Mouse (Mus musculus): ENCODE measurements around the gene Chid1. TPM values are rescaled to one million over a fixed set of nuclear protein-coding genes. Genes with fewer than 3 reads are reported as not detected.
"Not testable (repeated sequence)": the region's sequence is repeated elsewhere in the genome, so short reads cannot be mapped to it uniquely, and the experiment has no call there.

Chid1 gene
- total RNA-seq, 4 experiments from 2014 or later: 9.2 to 14.9 (median 13.0) TPM

DNA sequence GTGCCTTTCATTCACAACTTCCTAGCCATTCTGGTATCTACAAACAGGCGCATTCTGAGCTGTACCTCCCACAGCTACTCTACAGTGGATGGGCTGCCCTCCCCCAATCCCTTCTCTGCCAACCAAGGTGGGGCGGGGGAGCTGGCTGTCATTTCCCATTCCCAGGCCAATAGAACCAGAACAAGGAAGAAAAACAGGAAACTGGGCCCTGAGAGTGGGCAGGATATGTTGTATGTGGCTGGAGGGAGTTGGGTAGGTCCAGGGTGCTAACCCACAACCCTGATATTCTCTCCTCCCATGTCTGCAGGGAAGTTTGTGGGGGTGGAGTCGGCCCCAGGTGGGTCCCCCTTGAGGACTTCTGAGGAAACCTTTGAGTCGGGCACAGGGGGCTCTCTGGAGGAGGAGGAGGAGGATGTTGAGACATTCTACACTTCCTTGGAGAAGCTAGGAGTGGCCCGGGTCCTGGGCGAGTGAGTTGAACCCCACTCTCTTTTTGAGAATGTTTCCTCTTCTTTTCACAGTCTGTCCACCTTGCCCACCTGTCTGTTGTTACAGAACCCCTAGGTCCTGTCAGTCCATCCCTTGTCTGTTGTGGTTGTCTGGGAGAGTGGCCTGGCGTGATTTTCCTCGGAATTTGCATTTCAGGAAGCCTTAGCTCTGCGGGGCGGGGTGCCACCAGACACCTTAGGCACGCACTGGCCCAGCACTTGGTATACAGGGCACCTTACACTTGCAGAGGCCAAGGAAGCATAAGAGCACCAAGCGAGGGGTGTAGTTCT, 75.6 kb downstream of the Chid1 start:
- DNase-seq (ENCODE audit: low spot score in 2 of 2): peak in 1 of 2 experiments; percentile 46

DNA sequence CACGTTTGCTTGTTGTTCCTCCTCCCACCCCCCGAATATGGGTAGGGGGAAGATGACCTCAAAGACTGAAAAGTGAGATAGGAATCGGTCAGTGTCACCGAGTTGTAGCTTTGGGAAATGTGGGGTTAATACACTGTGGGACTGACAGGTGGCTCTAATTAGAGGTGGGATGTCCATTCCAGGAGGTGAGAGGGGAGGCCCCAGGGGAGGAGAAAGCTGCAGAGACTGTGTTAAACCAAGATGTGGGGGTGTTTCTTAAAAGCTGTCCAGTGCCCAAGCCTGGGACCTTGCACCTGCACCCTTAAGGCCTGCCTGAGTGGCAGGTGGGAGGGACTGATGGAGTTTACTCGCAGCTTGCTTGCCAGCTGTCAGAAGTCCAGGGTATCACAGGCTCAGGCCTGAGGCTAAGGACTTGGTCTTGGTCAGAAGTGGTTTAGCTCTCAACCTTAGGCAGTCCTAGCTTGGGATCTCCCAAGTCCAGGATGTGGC, 77.3 kb downstream of the Chid1 start:
- DNase-seq (ENCODE audit: low spot score in 2 of 2): no peak

DNA sequence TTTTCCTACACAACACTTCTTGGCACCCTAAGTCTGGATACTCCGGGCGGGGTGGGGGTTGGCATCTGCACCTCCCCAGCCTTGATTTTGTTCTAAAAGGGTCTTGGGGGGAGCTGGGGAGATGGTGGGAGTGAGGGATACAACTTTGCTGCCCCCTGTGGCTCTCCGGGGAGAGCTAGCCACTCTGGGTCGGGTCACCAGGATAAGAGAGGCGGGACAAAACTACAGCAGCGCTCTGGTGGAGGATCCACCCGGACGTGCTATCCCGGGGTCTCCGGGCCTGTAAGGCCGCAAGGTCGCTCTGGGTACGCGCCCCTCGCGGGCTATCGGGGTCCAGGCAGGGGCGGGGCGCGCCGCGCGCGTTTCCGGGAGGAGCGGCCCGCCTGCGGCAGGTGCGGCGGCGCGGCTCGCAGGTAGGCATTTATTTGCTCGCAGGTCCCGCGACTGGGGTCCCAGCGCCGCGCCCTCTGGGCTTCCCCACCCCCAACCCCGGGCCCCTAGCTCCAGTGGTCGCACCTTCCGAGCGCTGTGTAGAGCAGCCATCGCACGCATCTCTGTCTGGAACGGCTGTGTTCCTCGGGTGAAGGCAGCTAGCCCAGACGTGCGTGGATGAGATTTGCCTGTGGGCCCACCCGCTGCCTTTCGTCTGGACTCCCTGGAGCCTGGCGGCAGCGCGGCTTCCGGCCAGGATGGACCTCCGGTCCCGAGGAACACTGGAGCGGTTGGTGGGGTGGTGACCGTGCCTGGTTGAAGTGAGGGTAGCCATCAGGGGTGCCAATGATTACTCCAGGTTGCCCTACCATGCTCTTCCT, 77.9 kb downstream of the Chid1 start:
- no peak for DNase-seq (ENCODE audit: low spot score in 2 of 2)

DNA sequence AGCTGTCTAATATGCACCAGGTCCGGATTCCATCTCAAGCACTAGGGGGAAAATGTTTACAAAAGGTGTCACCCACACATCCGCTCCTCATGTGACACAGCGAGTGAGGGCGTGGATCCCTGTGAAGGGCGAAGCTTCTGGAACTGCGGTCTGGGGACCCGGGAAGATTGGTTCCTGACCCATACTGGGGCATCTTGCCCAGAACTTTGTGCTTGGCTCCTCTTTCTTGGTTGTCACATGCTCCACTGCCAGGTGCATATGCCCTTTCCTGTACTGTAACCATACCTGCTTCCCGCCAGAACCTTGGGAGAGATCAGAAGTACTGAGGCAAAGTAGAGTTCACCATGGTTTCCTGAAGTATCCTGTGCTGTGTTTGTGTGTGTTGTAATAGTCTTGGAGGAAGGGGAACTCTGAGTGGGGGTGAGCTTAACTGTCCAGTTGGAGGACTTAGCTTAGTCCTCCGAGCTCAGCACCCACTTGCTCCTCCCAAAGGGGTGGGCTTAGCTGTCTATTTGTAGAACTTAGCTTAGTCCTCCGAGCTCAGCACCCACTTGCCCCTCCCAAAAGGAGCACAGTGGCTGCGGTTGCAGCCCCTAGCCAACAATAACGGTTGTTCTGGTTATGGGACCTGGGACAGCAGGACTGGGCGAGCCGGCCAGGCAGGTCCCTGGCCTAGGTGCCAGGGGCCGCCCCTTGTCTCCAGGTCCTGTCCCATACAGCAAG, 79.1 kb downstream of the Chid1 start, which contains the start of gene Cracr2b:
Gene Cracr2b, plus strand, starts transcription at position 704 of the 723 bp plus-strand sequence.
- no peak for DNase-seq (ENCODE audit: low spot score in 2 of 2)

DNA sequence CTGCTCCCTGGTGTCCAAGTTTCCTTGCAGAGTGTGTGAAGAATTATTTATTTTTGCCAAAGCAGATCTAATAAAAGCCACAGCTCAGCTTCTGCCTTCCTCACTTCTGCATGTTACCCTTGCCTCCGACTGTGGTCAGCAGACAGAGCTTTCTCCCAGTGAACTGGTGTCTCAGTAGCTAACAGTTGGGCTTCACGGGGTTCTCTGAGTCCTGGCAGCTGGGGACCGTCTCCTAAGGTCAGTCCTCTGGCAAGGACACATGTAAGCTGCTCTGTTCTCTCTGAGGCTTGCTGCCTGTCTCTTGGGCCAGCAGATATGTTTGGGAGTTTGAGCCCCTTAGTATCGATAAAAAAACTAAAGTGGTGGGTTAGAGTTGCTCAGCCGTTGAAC, 79.7 kb downstream of the Chid1 start:
- peak in 1 of 2 experiments; percentile 21 for DNase-seq (ENCODE audit: low spot score in 2 of 2)

DNA sequence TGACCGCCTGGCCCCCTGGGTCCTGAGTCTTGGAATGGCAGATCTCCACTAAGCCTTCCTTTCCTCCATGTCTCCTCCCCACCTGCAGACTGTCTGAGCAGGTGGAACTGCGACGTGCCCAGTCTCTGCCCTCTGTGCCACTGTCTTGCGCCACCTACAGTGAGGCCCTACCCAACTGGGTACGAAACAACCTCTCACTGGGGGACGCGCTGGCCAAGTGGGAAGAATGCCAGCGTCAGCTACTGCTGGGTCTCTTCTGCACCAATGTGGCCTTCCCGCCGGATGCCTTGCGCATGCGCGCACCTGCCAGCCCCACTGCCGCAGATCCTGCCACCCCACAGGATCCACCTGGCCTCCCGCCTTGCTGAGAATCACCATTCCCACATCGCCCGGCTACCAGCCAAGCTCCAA, 80.4 kb downstream of the Chid1 start:
- peak in 1 of 2 experiments; percentile 33 for DNase-seq (ENCODE audit: low spot score in 2 of 2)

DNA sequence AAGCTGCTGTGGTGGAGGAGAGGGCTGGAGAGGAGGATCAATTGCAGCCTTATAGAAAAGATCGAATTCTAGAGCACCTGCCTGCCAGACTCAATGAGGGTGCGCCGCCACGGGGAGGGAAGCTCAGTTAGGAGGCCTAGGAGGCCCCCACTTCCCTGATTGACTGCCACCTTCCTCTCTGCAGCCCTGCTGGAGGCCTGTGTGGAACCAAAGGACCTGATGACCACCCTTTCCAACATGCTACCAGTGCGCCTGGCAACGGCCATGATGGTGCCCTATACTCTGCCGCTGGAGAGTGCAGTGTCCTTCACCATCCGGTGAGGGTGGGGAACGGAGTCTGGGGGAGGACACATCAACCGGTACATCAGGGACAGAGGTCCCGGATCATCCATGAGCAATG, 81.0 kb downstream of the Chid1 start:
- DNase-seq (ENCODE audit: low spot score in 2 of 2): peak in 1 of 2 experiments; percentile 10

DNA sequence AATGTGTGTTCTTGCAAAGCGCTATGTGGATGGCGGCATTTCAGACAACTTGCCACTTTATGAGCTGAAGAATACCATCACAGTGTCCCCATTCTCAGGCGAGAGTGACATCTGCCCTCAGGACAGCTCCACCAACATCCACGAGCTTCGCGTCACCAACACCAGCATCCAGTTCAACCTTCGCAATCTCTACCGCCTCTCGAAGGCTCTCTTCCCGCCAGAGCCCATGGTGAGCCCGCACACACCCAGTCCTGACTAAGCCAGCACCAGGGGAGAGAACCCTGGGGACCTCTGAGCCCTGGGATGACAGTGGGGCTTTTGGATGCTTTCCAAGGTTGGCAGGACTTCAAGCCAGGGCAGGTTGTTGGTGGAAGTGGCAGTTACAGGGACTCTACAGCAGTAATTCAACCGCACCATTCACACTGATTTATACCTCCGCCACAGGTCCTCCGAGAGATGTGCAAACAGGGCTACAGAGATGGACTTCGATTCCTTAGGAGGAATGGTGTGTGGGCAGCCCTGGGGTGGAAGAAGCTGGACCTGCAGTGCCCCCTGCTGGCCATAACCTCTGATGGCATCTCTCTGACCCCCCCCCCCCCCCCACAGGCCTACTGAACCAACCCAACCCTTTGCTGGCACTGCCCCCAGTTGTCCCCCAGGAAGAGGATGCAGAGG, 81.5 kb downstream of the Chid1 start:
- peak in 1 of 2 experiments; percentile 51 for DNase-seq (ENCODE audit: low spot score in 2 of 2)

DNA sequence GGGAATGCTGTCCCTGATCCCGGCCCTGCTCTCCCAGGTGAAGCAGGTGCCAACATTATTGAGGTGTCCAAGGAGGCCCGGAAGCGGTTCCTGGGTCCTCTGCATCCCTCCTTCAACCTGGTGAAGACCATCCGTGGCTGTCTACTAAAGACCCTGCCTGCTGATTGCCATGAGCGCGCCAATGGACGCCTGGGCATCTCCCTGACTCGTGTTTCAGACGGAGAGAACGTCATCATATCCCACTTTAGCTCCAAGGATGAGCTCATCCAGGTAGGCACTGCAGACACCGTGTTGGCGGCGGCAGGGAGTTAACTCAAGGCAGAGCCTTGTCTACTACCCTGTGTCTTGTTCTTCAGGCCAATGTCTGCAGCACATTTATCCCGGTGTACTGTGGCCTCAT, 82.4 kb downstream of the Chid1 start:
- peak in 1 of 2 experiments; percentile 10 for DNase-seq (ENCODE audit: low spot score in 2 of 2)

DNA sequence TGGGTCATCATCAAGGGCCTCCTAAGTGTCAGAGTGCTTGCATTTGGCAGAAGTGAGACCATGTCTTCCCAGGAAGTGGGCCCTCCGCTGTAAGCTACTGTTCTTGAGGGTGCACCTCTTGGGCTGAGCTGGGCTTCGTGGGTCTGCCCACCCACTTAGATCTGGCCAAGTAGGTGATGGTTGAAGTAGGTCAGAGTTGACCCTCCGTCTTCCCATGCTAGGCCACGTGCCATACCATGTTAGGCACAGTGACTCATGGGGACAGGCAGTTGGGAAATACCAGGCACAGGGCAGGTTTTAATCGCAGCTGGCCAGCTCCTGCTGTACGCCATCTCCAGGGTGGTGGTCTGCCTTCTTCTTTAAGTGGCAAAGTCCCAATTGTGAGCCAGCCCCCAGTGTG, 82.9 kb downstream of the Chid1 start:
- DNase-seq (ENCODE audit: low spot score in 2 of 2): peak in 1 of 2 experiments; percentile 22

DNA sequence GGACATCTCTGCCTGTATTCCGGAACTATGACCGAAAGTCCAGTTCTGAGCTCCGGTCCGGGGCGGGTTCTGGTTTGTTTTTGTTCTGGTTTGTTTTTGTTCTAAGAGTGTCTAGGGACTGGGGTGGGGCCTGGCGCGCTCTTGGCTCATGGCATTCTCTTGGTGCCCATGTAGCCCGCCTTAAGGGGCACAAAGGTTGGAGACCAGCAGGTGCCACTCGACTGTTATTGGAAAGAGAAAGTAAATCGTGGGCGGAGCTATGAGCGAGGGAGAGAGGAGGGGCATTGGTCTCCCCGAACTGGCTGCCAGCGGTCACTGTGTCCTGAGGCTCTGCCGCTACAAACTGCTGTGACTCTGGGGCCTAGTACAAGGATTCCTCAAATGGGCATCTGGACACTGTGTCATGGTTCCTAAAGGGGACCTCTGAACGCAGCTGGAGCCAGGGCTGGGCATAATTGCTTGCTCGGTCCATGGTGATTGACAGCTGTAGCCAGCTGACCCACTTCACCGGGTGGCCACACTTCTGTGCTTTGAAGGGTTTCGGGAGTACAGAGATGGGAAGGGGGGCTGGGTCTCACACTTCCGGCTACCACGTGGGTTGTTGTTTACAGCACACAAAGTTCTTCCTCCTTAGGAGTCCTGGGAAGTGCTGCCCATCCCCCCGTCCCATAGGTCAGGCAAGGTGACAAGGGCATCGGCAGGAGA, 83.9 kb downstream of the Chid1 start:
- DNase-seq (ENCODE audit: low spot score in 2 of 2): peak; percentile 70 to 80

DNA sequence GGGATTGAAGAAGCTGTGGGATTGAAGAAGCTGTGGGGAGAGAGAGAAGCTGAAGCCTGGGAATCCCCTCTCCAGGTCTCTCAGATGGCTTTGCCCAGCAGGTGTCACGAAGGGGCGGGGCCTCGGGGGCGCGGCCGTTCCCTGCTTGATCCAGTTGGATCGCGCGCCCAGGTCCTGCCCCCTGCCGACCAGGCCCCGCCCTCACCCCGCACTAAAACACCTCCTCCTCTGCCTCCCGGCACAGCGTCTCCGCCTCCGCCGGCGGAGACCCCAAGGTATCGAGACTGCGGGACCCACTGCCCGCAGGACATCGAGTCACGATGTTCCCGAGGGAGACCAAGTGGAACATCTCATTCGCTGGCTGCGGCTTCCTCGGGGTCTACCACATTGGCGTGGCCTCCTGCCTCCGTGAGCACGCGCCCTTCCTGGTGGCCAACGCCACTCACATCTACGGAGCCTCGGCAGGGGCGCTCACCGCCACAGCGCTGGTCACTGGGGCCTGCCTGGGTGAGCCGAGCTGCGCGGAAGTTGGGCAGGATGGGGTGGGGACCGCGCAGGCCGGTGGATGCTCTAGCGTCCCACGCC, 84.6 kb downstream of the Chid1 start, which contains the start of gene Pnpla2:
Gene Pnpla2, plus strand, starts transcription at position 232 of the 585 bp plus-strand sequence.
- DNase-seq (ENCODE audit: low spot score in 2 of 2): peak; percentile 93 to 94

DNA sequence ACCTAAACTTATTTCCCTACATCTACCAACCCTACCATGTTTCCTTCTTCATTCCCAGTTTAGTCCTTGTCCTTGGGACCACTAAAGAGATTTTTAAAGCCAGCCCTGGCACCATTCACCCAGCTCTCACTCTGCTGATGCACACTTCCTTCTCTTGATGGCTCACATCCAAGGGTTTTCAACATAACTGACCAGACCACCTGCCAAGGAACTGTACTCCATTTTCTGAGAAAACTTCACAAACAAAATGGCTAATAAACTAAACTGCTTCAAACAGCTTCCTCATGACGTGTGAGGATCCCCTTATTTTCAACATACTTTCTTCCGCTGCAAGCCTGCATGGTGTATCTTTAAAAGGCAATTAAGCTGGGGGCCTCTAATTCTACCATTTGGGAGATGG, 86.0 kb downstream of the Chid1 start:
- no peak for DNase-seq (ENCODE audit: low spot score in 2 of 2)

DNA sequence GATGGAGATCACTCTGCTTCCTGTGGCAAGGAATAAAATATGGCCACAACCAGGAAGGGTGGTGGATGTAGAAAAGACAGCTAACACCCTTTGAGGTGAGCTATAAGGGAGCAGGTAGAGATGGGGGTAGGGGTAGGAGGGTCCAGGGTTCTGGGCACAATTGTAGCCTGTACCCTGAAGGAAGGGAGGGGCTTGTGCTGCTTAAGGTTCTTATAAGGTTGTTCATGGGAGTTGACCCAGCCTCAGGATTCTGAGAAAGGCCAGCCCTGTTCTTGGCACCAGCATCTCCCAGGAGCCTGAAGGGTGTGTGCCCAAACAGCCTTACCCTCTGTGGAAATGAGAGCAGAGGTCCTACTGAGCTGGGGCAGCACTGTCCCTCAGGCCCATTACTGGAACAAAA, 87.7 kb downstream of the Chid1 start:
- DNase-seq (ENCODE audit: low spot score in 2 of 2): no peak

DNA sequence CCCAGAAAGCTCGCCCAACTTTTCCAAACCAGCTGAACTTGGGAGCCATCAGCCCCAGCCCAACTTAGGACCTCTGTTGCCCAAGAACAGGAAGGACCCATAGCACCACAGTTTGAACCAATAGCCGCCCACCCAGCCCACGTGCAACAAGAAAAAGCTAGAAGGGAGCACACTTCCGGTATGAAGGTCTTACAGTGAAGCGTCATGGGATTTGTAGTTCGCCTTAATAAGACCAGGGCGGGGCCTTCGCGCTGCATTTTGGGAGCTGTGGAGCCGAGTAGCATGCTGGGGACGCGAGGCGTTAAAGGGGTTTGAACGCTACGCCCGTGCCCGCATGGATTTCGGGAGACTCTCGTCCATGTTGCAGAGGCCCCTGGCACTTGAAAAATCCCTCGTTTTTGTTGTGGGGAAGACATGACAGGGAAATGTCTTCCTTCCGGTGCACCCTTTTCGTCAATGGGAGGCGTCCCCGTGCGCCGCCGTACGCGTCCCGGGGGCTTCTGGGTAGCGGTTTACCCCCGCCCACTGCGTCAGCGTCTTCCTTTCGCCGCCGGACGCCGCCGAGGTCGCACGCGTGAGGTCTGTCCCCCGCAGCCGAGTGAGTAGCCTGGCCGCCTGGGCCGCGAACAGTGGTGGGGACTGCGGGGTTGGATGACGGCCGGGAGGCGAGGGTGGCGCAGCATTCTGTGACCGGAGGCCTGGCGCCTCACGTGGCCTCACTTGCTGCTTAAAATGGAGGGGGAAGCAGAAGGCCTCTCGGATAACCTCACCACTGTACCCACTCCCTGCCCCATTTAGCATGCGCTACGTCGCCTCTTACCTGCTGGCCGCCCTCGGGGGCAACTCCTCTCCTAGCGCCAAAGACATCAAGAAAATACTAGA, 92.3 kb downstream of the Chid1 start, which contains the start of gene Rplp2:
Gene Rplp2, plus strand, starts transcription at position 261 of the 882 bp plus-strand sequence.
- DNase-seq (ENCODE audit: low spot score in 2 of 2): peak; percentile 88 to 90

DNA sequence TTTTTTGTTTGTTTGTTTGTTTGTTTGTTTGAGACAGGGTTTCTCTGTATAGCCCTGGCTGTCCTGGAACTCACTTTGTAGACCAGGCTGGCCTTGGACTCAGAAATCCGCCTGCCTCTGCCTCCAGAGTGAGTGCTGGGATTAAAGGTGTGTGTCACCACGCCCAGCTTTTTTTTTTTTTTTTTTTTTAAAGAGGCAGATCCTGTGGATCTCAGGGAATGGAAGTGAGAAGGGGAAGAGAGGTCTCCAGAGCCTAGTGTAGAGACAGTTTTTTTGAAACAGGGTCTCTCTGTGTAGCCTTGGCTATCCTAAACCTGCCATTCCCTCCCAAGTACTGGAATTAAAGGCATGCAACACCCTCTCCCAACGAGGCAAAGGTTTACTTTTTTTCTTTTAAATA, 93.3 kb downstream of the Chid1 start:
- DNase-seq (ENCODE audit: low spot score in 2 of 2): not testable (repeated sequence)

DNA sequence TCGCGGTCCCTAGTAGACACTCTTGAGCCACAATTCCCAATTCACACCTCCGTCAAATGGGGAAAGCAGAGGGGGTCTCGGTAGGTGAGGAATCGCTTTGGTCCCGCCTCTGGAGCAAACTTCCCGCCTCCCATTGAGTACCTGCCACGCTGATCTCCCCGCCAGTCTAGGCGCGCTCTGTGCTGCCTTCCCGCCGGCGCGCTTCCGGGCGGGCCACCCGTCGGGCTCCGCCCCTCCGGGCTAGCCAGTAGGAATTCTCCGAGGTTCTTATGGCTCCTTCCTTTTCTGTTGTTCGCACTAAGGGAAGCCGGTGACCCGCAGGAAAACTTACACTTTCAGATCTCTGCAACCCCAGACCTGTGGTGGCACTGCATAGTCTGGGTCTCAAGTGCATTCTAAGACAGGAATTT, 95.8 kb downstream of the Chid1 start, which contains the start of gene Pidd1:
Gene Pidd1, minus strand, starts transcription at position 198 of the 410 bp plus-strand sequence.
- DNase-seq (ENCODE audit: low spot score in 2 of 2): no peak
